Mouse (Mus musculus): ENCODE data around the gene Tnp1. TPM values are rescaled to one million over a fixed set of nuclear protein-coding genes. Genes with fewer than 3 reads are reported as not detected.

The Tnp1 gene
- polyA plus RNA-seq, 1 experiment from 2014 or later = not detected

Other genes starting within 250 kb of the Tnp1 start
- gene Igfbp2, start 191.4 kb downstream of the Tnp1 start, polyA plus RNA-seq (2014; fragmentation: Nextera tagmentation; extraction: Ambion mirVana) = 44.0 and 50.5 TPM in 2 replicates
- gene Igfbp5, start 141.0 kb downstream of the Tnp1 start, polyA plus RNA-seq (2014; fragmentation: Nextera tagmentation; extraction: Ambion mirVana) = 29.3 and 33.8 TPM in 2 replicates

Measured in liver, embryonic 11.5 days (tissue).